Mouse (Mus musculus) heart, postnatal 0 days (tissue): ENCODE data around the gene Srpx.

ENCODE experiments used
- CTCF ChIP-seq: IDR thresholded peaks from 2 replicates; pipeline ENCODE4 v1.5.1; 2016; ENCODE audit warnings: antibody characterized with exemption, control low read depth, low read depth
- EP300 ChIP-seq: IDR thresholded peaks from 2 replicates; pipeline ENCODE4 v1.6.1; 2016; ENCODE audit warnings: antibody characterized with exemption, low read depth

GRCm38 (mm10) chrX:10105475-10105874, 12.0 kb downstream of the Srpx start:
- TF ChIP-seq CTCF (no peak), EP300 (no peak)
